Mouse (Mus musculus): Measurements from ENCODE around the gene Emc4. TPM values are rescaled to one million over a fixed set of nuclear protein-coding genes. Genes with fewer than 3 reads are reported as not detected.

The Emc4 gene
- polyA plus RNA-seq, 1 experiment from 2014 or later: 99.7 TPM

DNA sequence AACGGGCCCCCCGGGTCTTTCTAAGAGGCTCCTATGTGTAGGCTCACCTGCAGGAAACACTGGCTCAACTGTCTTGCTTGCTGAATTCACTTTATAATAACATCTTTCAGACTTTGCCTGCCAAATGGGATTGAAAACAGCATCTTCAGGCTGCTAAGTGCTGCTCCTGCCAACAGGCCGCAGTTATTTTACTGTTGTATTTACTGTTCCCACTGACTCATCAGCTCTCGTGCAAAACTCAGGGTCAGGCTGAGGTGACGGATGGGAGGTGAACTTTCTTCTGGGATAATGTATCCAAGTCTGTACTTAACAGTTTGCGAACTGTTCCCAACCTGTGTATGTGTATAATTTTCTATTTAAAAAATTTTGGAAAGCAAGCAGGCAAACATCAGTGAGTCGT, 48.9 kb downstream of the Emc4 start:
- H3K9me3 ChIP-seq (ENCODE audit: control insufficient read depth, low read length): no peaks in the 10 kb centered on the region
- no peak overlapping the region for H3K9ac ChIP-seq (ENCODE audit: low read length)
- H3K4me2 ChIP-seq (ENCODE audit: low read depth, low read length, severe bottlenecking): no peak overlapping the region
- H3K36me3 ChIP-seq (ENCODE audit: control insufficient read depth, insufficient read depth, low read length): no peaks in the 10 kb centered on the region
- no peak for ATAC-seq (replicated peaks; ENCODE audit: low FRiP score)
- H3K4me1 ChIP-seq (replicated peaks; ENCODE audit: control insufficient read depth, insufficient read depth, low read length): no peaks in the 10 kb centered on the region
- WGBS: 87% methylated on average over 7 of the region's 7 CpGs
- no peaks in the 10 kb centered on the region for H3K27me3 ChIP-seq (ENCODE audit: control insufficient read depth, insufficient read depth, low read length)
- H3K27ac ChIP-seq (ENCODE audit: low read depth, low read length): no peak overlapping the region
- no peak for DNase-seq (ENCODE audit: low spot score)
- H3K4me3 ChIP-seq (ENCODE audit: low read depth, low read length): no peak overlapping the region

DNA sequence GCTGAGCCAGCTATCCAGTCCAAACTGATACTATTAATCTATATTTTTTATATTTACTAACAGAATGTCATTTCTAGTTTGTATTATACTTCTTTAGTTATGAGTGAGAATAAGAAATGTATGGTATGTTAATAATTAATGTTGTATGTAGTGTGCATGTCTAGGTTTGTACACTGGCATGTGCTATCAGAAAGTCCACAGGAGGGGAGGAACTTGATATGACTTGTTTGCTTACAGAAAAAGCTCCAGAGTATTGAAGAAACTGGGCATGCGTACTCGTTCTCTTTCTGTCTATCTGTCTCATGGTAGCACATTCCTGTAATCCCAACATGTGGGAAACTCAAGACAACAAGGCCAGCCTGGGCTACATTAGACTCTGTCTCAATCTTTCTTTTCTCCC, 49.6 kb downstream of the Emc4 start:
- Histone ChIP-seq H3K4me3 (ENCODE audit: low read depth, low read length) (no peak overlapping the region), H3K27ac (ENCODE audit: low read depth, low read length) (no peak overlapping the region), H3K27me3 (ENCODE audit: control insufficient read depth, insufficient read depth, low read length) (no peaks in the 10 kb centered on the region), H3K9me3 (ENCODE audit: control insufficient read depth, low read length) (no peaks in the 10 kb centered on the region), H3K36me3 (ENCODE audit: control insufficient read depth, insufficient read depth, low read length) (no peaks in the 10 kb centered on the region), H3K4me2 (ENCODE audit: low read depth, low read length, severe bottlenecking) (no peak overlapping the region), H3K9ac (ENCODE audit: low read length) (no peak overlapping the region), H3K4me1 (replicated peaks; ENCODE audit: control insufficient read depth, insufficient read depth, low read length) (no peaks in the 10 kb centered on the region)
- WGBS: 88% methylated on average over 2 of the region's 2 CpGs
- ATAC-seq (replicated peaks; ENCODE audit: low FRiP score) (no peak), DNase-seq (ENCODE audit: low spot score) (no peak)

DNA sequence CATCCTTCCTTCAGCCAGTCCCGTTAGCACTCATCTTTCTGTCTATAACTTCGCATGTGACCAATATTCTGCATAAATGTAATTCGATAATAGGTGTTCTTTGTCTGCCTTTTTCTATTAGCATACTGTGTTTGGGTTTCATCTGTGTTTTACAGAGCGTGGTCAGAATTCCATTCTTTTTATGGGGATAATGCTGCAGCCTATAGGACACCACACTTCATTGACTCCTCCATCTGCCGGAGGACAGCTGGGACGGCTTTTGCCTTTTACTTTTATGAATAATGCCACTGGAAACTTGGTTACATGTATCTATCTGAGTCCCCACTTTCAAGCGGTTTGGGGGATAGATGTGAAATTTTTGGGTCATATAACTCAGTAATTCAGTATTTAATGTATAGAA, 52.2 kb downstream of the Emc4 start:
- H3K4me2 ChIP-seq (ENCODE audit: low read depth, low read length, severe bottlenecking): no peak overlapping the region
- H3K4me3 ChIP-seq (ENCODE audit: low read depth, low read length): no peak overlapping the region
- ATAC-seq (replicated peaks; ENCODE audit: low FRiP score) (no peak), DNase-seq (ENCODE audit: low spot score) (no peak)
- no peak overlapping the region for H3K27ac ChIP-seq (ENCODE audit: low read depth, low read length)
- H3K27me3 ChIP-seq (ENCODE audit: control insufficient read depth, insufficient read depth, low read length): no peaks in the 10 kb centered on the region
- no peak overlapping the region for H3K9ac ChIP-seq (ENCODE audit: low read length)
- no peaks in the 10 kb centered on the region for H3K4me1 ChIP-seq (replicated peaks; ENCODE audit: control insufficient read depth, insufficient read depth, low read length)
- 89% methylated on average over 7 of the region's 7 CpGs for WGBS
- H3K36me3 ChIP-seq (ENCODE audit: control insufficient read depth, insufficient read depth, low read length): no peaks in the 10 kb centered on the region
- H3K9me3 ChIP-seq (ENCODE audit: control insufficient read depth, low read length): no peaks in the 10 kb centered on the region

Other genes with a start within 250 kb of the Emc4 start
- not detected in 2 replicates for gene Olfr1316, start 233.1 kb downstream of the Emc4 start, polyA plus RNA-seq (2014; fragmentation: Nextera tagmentation; extraction: Ambion mirVana)
- gene Olfr1317, start 227.7 kb downstream of the Emc4 start, polyA plus RNA-seq (2014; fragmentation: Nextera tagmentation; extraction: Ambion mirVana): not detected in 2 replicates
- 0.08 TPM in 1 of 2 replicates, not detected in the other for gene Olfr1318, start 213.8 kb downstream of the Emc4 start, polyA plus RNA-seq (2014; fragmentation: Nextera tagmentation; extraction: Ambion mirVana)
- 12.9 and 14.2 TPM in 2 replicates for gene Lpcat4, start 128.6 kb downstream of the Emc4 start, polyA plus RNA-seq (2014; fragmentation: Nextera tagmentation; extraction: Ambion mirVana)
- gene Nutm1, start 108.7 kb downstream of the Emc4 start, polyA plus RNA-seq (2014; fragmentation: Nextera tagmentation; extraction: Ambion mirVana): 0.05 TPM in 1 of 2 replicates, not detected in the other
- 157 and 176 TPM in 2 replicates for gene Nop10, start 106.1 kb downstream of the Emc4 start, polyA plus RNA-seq (2014; fragmentation: Nextera tagmentation; extraction: Ambion mirVana)
- 16.0 and 16.2 TPM in 2 replicates for gene Slc12a6, start 102.2 kb downstream of the Emc4 start, polyA plus RNA-seq (2014; fragmentation: Nextera tagmentation; extraction: Ambion mirVana)
- gene Gm21985, start 101.7 kb downstream of the Emc4 start, polyA plus RNA-seq (2014; fragmentation: Nextera tagmentation; extraction: Ambion mirVana): 0.09 TPM in 1 of 2 replicates, not detected in the other
- gene Katnbl1, start 11.2 kb upstream of the Emc4 start, polyA plus RNA-seq (2014; fragmentation: Nextera tagmentation; extraction: Ambion mirVana): 49.8 and 53.6 TPM in 2 replicates
- gene Emc7, start 87.0 kb upstream of the Emc4 start, polyA plus RNA-seq (2014; fragmentation: Nextera tagmentation; extraction: Ambion mirVana): 9.9 and 11.6 TPM in 2 replicates
- gene Chrm5, start 112.7 kb upstream of the Emc4 start, polyA plus RNA-seq (2014; fragmentation: Nextera tagmentation; extraction: Ambion mirVana): 0.27 TPM in 1 of 2 replicates, not detected in the other
- 5.2 and 6.1 TPM in 2 replicates for gene Aven, start 124.9 kb upstream of the Emc4 start, polyA plus RNA-seq (2014; fragmentation: Nextera tagmentation; extraction: Ambion mirVana)

Measured in forebrain, embryonic 11.5 days (tissue).